Mouse (Mus musculus): ENCODE results near the gene Scrg1.

- no peak for TF ChIP-seq GATA1 (IDR thresholded peaks at IDR 0.05; ENCODE audit: borderline replicate concordance, low read length)
- no peak for TF ChIP-seq FLI1 (IDR thresholded peaks at IDR 0.05; ENCODE audit: low read length)
These were observed 64.6 kb downstream of the Scrg1 start for GRCm38 (mm10) chr8:57520186-57520786.
